1 mouse cellular context compared by ENCODE assay signal in genomic region chr3:108368721-108369120, GRCm38 (mm10).
A peak's percentile ranks its signal among the peaks of the same experiment; 100 is the strongest.
TF ChIP-seq lines count a peak whose summit lies in the region.

No protein-coding gene starts in this region.

TF ChIP-seq in MEL, 35 proteins besides CTCF, POLR2A, EP300 and RAD21:
- no peak for TF ChIP-seq SMC3 (IDR thresholded peaks at IDR 0.05; ENCODE audit: low read depth, low read length)
- TF ChIP-seq USF2 (IDR thresholded peaks at IDR 0.05; ENCODE audit: borderline replicate concordance in 1 of 2, insufficient read depth in 1 of 2, low read depth in 1 of 2, low read length in 2 of 2): peak in 1 of 2 experiments; percentile 54; a peak in 1 of 4 replicates
- TF ChIP-seq TBP (IDR thresholded peaks at IDR 0.05; ENCODE audit: low read depth, low read length): no peak
- TF ChIP-seq ETS1 (IDR thresholded peaks at IDR 0.05; ENCODE audit: low read depth, low read length): peak; percentile 86
- no peak for TF ChIP-seq CHD2 (IDR thresholded peaks at IDR 0.05; ENCODE audit: low read length)
- TF ChIP-seq MYB (IDR thresholded peaks at IDR 0.05; ENCODE audit: low read depth, low read length): no peak
- TF ChIP-seq TCF12 (IDR thresholded peaks at IDR 0.05; ENCODE audit: low read depth, low read length): peak; percentile 30; the same call in 1 of the 2 replicates
- TF ChIP-seq MAX (IDR thresholded peaks at IDR 0.05; ENCODE audit: low read length): no peak
- no peak for TF ChIP-seq MEF2A (IDR thresholded peaks at IDR 0.05; ENCODE audit: extremely low read depth, insufficient replicate concordance, low read depth, low read length, poor library complexity, severe bottlenecking)
- TF ChIP-seq SIN3A (IDR thresholded peaks at IDR 0.05; ENCODE audit: low read length): no peak
- peak; percentile 91 for TF ChIP-seq USF1 (IDR thresholded peaks at IDR 0.05; ENCODE audit: low read depth, low read length)
- TF ChIP-seq UBTF (IDR thresholded peaks at IDR 0.05; ENCODE audit: borderline replicate concordance, insufficient read depth, low read depth, low read length): no peak
- TF ChIP-seq ZC3H11A (IDR thresholded peaks at IDR 0.05; ENCODE audit: low read depth, low read length): no peak
- no peak for TF ChIP-seq ELF1 (IDR thresholded peaks at IDR 0.05; ENCODE audit: low read depth, low read length)
- TF ChIP-seq NELFE (IDR thresholded peaks at IDR 0.05; ENCODE audit: low read depth, low read length): no peak
- peak; percentile 46; the same call in 1 of the 2 replicates for TF ChIP-seq GATA1 (IDR thresholded peaks at IDR 0.05; ENCODE audit: low read depth, low read length)
- no peak for TF ChIP-seq ZMIZ1 (IDR thresholded peaks at IDR 0.05; ENCODE audit: low read depth, low read length)
- TF ChIP-seq MAZ (IDR thresholded peaks at IDR 0.05; ENCODE audit: low read depth, low read length): no peak
- TF ChIP-seq TAL1 (IDR thresholded peaks at IDR 0.05; ENCODE audit: low read length): peak; percentile 26; the same call in 1 of the 2 replicates
- no peak for TF ChIP-seq MYC (IDR thresholded peaks at IDR 0.05; ENCODE audit: low read depth, low read length)
- peak; percentile 41; the same call in 1 of the 2 replicates for TF ChIP-seq BHLHE40 (IDR thresholded peaks at IDR 0.05; ENCODE audit: borderline replicate concordance, low read depth, low read length)
